Mouse (Mus musculus): ENCODE data around the gene Hoxd10.

The Hoxd10 gene

GRCm38 (mm10) chr2:74709465-74710419 is 18.0 kb downstream of the Hoxd10 start:
- DNase-seq (ENCODE audit: low spot score in 2 of 2): no peak

DNA sequence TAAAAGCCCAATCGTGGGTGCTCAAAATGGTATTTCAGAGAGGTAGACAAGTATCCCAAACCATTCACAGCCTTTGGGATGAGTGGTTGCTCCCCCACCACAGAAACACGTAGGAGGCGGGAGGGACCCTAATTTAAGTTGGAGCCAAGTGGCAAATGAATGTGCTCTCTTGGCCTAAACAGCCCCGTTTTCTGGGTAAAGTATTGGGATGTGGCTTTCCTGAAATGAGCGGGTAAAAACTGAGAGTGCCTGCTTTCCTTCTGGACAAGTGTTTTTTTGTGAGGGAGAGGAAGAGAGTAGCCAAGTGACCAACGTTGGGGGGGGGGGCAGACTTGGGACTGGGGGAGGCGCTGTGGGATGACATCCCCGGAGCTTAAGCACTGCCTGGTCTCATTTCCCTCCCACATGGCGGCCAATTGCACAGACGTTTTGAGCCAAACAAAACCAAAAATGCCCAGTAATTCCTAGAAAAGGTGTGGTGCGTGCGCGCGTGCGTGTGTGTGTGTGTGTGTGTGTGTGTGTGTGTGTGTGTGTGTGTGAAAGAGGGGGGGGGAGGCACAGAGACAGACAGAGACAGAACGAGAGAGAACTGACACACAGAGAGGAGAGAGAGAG is 19.3 kb downstream of the Hoxd10 start:
- DNase-seq (ENCODE audit: low spot score in 2 of 2): no peak

GRCm38 (mm10) chr2:74711721-74712621 is 20.2 kb downstream of the Hoxd10 start, which contains the start of the genes Hoxd3 and Hoxd4:
Hoxd3 (plus strand) TSS chr2:74711927.
Hoxd4 (plus strand) TSS chr2:74711929.
- DNase-seq (ENCODE audit: low spot score in 2 of 2): no peak

DNA sequence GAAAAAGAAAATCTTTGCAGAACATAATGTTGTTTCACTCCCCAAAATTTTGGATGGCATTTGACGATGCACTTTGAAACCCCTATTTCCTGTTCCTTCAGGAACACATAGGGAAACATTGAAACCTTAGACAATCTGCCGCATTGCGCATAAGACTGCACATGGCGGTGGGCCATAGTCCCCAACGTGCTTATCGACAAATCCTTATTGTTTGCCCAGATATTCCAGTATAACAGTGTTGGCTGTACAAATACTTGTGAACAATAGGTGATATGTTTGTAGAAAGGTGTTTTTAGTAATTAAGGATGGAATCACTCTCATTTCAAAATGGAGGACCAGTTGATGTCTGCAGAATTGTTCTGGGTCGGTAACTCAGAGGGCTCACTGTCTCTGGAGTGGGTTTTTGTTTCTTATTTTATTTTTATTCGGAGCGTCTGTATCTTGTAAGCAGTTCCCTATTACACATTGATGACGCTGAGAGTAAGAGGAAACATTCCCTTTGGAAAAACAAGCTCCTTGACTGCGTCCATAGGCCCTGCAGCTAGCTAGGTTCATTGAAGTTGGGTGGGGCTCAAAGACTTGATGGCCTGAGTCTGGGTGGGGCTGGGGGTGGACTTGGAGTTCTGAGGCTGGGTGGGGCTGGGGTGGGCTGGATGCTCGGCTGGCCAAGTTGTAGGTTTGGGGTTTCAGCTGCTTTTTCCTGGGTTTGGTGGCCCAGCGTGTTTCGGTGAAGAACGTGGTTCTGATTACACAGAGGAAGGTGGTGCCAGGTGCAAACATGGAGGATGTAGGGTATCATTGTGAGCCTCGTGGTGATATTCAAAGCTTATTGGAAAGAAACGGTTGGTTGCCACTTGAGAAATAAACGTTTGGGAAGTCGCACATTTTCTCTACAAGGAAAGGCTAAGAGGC is 21.8 kb downstream of the Hoxd10 start:
- no peak for DNase-seq (ENCODE audit: low spot score in 2 of 2)

- no peak for DNase-seq (ENCODE audit: low spot score in 2 of 2)
Observed at GRCm38 (mm10) chr2:74714156-74714789, 22.5 kb downstream of the Hoxd10 start.

- DNase-seq (ENCODE audit: low spot score in 2 of 2): no peak
Observed at GRCm38 (mm10) chr2:74714881-74715280, 23.2 kb downstream of the Hoxd10 start.

DNA sequence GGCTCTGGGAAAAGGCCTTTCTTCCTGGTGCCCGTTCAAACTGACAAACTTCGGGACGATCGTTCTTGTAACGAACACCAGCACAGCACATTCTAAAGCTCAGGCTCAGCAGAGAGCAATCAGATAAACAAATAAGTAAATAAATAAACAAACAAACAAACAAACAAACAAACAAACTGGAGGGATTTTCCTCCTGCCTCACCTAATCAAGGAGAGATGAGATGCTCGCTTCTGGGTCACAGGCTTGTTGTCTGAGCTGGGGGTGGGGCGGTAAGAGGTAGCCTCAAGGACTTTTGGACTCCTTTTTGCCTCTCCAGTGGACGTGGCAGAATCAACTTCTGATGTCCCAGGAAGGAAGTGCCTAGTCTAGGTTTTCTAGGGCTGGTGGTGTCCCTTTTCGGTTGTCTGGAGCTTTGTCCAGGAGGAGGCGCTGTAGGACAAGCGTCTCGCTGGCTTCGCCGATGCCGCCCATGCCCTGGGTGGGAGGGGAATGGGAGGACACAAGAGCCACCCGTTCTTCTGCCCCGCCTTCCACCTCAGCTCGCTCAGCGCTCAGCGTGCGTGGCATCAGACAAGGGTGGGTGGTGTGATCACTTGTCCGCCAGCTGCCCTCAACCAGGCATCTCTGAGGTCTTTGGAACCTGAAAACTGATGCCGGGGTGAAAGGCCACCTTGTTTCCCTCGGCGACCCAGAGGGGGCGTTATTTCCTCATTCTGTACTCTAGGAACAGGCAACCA is 23.9 kb downstream of the Hoxd10 start:
- DNase-seq (ENCODE audit: low spot score in 2 of 2): peak; percentile 68 to 84

GRCm38 (mm10) chr2:74720384-74720783 is 28.7 kb downstream of the Hoxd10 start:
- DNase-seq (ENCODE audit: low spot score in 2 of 2): no peak

DNA sequence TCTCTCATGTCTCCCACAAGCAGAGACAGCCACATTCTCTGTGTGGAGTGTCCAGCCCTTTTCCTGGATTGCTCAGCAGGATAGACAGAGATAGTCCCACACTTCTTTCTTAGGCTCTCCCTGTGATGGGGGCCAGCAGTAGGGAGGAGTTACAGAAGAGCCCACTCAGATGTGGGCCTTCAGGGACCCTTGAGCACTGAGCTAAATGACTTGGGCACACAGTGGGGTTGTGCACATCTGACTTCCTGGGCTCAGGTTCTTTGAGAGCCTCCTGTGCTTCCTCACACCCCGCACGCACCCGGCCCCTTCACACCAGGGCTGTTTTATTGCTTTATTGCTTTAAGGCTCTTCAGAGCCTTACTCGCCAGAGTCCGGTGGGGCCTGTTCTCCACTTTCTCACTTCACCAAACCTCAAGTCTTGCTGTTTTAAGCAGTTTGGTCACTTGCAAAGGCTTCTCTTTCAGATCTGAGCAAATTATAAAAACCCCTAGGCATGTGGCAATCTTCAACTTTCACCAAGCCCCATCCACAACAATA is 29.3 kb downstream of the Hoxd10 start:
- no peak for DNase-seq (ENCODE audit: low spot score in 2 of 2)

DNA sequence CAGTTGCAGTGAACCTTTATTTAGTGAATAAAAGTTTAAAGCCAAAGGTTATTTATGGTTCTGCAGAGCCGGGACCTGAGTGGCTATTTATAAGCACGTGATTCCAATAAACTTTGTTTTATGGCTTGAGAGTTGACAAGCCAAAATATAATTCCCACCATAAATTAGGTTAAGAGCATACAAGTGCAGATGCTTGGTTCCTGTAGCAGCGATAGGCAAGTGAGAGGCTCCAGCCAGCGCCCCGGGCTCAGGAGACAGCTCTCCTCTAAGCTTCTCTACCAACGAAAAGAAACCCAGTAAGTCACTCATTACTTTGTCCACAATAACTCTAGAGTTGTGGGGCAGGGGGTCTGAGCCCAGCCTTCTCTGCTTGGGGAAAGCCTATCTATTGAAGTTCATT is 30.2 kb downstream of the Hoxd10 start:
- no peak for DNase-seq (ENCODE audit: low spot score in 2 of 2)

- no peak for DNase-seq (ENCODE audit: low spot score in 2 of 2)
Observed at GRCm38 (mm10) chr2:74722949-74723348, 31.2 kb downstream of the Hoxd10 start.

GRCm38 (mm10) chr2:74724244-74725015 is 32.7 kb downstream of the Hoxd10 start:
- no peak for DNase-seq (ENCODE audit: low spot score in 2 of 2)

DNA sequence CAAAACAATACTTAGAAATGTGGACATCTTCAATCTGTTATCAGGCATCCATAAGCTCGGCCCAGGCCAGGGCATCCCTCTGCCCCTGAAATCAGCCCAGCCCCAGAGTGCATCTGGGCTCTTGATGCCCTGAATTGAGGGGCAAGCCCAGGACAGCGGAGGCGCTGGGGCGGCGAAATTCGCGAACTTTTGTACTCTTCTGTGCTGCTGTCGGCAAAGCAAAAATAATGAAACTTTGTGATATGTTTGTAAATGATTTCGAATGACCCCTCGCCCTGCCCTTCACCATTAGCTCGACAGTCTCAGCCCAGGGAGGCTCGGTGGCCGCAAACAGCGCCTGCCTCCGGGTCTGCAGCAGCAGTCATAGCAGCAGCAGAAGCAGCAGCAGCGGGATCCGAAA is 33.4 kb downstream of the Hoxd10 start:
- DNase-seq (ENCODE audit: low spot score in 2 of 2): no peak

DNA sequence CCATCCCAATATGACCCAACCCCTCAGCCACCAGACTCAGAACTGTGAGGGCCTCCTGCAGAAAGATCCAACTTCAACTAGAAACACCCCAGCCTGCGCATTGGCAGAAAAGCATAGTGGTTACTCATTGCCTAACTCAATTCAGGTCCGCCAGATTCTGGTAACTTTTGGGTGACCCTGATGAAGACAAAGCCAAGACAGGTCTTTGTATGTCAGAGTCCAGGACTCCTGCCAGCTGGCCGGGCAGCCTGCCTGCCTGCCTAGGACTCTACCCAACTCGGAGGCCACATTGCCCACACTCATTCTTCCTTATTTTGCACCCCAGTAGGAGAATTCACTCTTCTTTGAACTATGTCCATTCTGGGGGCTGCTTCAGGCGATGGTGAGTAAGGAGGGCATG is 34.8 kb downstream of the Hoxd10 start, which contains the start of gene Gm28230:
TSS of gene Gm28230 (plus strand) at position 178 of the 400 bp plus-strand sequence.
- DNase-seq (ENCODE audit: low spot score in 2 of 2): no peak

DNA sequence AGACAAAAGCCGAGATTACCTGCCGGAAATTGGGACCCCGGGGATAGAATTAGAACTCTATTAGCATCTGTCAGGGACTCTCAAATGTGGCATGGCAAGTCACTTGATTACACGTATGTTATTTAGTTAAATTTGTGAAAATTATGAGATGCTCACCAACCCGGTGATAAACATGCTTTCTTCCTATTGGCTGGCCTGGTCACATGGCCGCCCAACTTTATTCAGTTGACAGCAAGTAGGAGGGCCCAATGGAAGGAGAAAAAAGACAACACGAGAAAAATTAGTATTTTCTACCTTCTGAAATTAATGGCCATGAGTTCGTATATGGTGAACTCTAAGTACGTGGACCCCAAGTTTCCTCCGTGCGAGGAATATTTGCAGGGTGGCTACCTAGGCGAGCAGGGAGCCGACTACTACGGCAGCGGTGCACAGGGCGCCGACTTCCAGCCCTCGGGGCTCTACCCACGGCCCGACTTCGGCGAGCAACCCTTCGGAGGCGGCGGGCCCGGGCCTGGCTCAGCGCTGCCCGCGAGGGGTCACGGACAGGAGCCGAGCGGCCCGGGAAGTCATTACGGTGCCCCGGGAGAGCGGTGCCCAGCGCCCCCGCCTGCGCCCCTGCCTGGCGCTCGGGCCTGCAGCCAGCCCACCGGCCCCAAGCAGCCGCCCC is 35.4 kb downstream of the Hoxd10 start:
- DNase-seq (ENCODE audit: low spot score in 2 of 2): no peak

GRCm38 (mm10) chr2:74727640-74728302 is 36.0 kb downstream of the Hoxd10 start:
- no peak for DNase-seq (ENCODE audit: low spot score in 2 of 2)

- DNase-seq (ENCODE audit: low spot score in 2 of 2): no peak
Observed at GRCm38 (mm10) chr2:74728303-74728680, 36.6 kb downstream of the Hoxd10 start.

All from right cerebral cortex, postnatal 10 days (tissue).